Mouse (Mus musculus) neural tube, embryonic 10.5 days (tissue): ENCODE results near the gene Dact1.
A peak's percentile ranks its signal among the peaks of the same experiment; 100 is the strongest.

ENCODE experiments used
- DNase-seq: peaks from one replicate; pipeline ENCODE4 v3.0.0-alpha.2; 2017; ENCODE audit warnings: low spot score; ENCODE audit errors: extremely low spot score

The Dact1 gene

GRCm38 (mm10) chr12:71309581-71310067, at the start of gene Dact1:
Gene Dact1 (plus strand): TSS chr12:71309884.
- DNase-seq = peak; percentile 84

- no peak for DNase-seq
Observed at GRCm38 (mm10) chr12:71264211-71264610, 45.5 kb upstream of the Dact1 start.

DNA sequence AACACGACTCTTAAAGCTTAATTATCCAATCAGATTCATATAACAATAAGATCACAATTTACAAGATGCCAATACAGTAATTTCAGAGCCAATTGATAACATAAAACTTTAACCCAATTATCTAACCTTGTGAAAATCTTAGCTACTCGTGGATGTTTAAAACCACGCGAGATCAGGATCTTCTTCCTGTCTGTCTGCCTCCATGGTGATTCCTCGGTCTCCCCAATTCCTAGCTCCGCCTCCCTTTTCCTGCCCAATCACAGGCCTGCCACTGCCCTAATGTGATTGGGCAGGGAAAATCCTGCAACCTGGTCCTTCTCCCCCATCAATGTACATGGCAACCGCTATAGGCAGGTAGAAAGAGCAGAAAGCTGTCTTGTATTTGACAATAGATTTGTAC, 40.3 kb upstream of the Dact1 start:
- DNase-seq = no peak

DNA sequence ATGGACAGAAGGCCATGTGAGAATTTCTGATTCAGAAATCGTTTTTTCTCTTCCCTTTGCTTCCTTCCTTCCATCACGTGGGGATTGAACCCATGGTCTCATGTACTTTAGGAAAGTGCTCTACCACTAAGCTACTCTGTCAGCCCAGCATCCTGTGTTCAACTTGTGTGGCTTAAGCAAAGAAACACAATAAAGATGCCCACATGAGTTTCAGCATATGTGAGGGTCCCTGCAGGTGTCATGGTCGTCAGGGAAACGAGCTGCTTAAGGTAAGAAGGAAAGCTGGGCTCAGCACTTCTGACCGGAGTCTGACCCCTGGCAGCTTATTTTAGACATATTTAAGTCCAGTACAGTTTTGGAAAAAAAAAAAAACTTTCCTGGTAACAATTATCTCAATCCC, 38.6 kb upstream of the Dact1 start:
- no peak for DNase-seq

DNA sequence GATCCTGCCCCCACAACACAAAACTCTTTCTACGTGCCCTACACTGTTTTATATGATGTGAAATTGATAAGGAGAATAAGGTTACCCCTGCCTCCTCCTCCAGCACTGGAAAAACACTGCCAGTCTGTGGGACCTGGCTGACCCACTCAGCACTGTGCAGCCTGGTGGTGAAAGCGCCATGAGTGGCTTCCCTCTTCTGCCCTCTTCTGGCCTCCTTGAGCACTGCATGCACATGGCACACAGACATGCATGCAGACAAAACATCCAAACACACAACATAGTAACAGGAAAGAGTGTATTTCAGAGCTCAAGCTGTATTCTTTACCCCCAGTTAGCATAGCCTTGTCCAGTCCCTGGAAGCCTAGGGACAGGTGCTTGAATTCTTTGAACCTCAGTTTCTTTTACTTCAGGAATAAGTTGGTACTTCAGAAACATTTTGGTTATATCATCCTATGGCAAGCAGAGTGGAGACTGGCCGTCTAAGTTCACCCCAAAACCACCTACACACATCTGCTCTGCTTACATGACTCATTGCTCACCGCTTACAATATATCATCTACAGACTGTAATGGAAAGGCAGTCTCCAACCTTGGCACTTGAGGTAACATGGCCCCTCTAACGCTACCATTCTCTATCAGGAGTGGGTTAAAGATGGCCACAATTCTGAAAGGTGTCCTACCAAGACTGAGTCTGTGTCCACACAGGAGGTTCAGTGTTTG, 35.0 kb upstream of the Dact1 start:
- DNase-seq = no peak

DNA sequence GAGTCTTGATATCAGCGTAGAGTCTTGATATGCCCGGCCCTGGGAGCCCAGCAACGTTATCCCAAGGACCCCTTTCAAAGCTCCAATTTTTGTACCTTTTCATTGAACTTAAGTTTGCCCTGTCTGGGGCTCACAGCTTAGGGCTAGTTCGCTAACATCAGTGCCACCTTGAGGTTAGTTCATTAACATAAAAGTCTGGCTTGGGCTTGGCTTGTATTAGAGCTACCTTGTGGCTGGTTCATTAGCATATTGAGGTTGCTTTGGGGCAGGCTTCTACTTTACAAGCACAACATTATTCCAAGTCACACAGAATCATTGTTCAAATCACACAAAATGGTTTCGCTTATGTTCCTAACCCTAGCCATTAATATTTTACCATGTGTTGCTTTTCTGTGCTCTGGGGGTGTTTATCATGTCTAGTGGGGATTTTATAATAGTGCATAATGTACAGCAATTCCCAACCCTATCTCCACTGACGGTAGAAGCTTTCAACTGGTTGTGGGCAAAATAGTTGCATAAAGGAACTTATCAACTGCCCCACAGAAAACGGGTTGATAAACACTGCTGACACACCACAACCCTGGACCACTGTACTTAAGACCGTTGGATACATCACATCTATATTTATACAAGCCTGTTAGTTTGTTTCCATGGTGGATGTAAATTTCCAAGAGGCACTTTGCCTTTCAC, 33.6 kb upstream of the Dact1 start:
- no peak for DNase-seq

- no peak for DNase-seq
Observed at GRCm38 (mm10) chr12:71279521-71280262, 30.0 kb upstream of the Dact1 start.

DNA sequence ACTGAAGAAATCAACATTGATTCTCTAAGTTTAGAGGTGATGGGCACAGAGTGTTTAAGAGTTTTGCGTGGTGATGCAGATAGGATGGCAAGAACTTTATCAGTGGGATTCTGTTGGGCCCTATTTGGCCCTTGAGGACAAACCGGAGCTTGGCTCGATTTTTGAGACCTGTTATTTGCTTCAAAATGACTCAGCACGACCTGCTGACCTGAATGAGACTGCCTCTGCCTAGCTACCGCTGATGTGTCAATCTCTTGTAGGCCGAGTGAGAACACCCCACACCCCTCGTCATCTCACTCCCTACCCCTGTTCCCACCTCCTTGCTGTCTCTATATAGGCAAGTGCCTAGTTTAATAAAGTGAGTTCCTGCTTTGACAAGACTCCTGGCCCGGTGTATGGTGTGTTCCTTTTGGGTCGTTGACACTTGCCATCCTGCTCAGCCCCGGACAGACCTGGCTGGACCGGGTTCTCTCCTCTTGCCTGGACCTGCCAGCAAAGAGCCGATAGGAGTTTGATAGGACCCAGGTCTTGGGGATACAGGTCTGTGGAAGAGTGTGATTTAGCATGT, 28.4 kb upstream of the Dact1 start:
- DNase-seq = no peak

DNA sequence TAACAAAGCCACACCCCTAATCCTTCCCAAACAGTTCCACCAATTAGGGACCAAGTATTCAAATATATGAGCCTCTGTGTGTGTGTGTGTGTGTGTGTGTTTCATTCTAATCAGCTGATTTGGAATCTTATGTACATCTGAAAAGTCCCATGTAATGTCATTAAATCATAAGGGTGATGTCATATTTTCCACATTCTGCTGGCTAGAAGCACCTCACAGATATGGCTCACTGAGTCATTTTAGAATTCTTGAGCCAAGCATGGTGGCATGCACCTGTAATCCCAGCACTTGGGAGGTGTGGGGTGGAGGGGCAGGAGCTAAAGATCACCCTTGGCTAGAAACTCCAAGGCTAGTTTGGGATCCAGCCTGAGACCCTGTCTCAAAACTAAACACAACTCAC, 24.3 kb upstream of the Dact1 start:
- DNase-seq = no peak

- no peak for DNase-seq
Observed at GRCm38 (mm10) chr12:71290460-71290859, 19.2 kb upstream of the Dact1 start.

DNA sequence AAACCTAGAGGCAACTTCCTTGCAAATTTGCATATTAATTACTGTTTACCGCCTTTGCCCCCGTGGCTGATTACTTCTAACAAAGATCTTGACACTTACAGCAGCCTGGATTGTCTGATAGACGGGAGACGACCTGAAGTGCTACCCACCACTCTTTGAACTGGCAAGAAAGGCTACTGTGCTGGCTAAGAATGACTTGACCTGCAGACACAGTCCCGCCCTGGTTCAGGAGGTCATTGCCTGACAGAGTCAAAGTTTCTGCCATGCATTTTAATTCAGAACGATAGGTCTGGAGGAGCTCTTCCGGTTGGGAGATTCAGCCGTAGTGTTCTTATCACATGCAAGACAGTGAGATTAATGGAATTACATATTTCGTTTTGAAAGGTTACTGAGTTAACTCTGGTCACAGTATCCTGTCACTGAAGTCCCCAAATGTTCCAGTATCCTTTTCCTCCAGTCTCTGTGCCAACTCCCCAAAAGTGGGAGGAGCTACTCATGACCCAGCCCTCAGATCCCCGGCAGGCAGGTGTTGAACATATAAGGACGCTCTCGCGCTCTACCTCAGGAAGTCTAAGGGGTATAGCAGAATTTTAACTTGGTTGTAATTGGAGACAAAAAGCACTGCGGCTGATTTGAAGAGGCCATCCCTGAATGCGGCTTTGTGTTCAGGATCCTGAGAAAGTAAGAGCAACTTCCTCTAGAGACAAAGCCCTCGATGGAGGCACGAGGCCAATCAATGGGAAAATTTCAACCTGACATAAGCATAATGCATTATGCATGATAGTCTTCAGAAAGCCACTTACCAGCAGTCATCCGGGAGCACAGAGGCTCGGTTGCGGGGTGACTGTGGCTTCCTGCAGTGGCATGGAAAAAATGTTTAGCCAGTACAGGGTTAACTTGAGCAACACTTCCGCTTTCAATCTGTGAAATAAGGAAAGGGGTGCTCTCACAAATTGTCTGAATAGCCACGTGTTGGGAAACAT, 15.4 kb upstream of the Dact1 start:
- no peak for DNase-seq

DNA sequence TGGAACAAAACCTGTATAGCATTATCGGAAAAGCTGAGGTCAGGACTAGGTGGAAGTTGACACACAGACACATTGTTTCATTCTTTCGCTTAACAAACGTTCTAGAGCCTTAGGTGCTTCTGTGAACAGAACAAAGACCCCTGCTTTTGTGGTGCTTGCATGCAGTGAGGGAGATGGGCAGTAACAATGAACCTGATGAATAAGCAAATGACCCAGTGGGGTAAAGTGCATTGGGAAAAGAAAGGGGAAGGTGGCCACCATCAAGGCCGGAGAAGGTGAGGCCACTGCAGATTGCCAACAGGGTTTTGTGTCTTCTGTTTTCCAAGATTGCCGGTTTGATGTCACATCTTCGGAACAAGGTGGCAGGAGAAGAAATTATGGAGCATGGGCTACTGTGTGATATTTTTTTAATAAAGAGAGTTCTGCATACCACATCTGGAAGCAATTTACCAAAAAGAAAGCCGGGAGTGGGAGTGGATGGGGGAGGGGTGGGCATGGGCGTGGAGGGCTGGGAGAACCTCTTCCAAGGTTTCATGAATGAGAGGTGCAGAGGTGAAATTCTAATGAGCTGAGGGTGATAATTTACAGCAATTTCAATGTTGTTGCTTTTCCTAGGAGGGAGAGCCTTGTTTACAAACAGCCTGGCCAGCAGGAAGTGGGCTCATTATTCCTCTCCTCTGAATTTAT, 12.7 kb upstream of the Dact1 start:
- no peak for DNase-seq

- DNase-seq = peak; percentile 73
Observed at GRCm38 (mm10) chr12:71310068-71310931, 616 bp downstream of the Dact1 start.

DNA sequence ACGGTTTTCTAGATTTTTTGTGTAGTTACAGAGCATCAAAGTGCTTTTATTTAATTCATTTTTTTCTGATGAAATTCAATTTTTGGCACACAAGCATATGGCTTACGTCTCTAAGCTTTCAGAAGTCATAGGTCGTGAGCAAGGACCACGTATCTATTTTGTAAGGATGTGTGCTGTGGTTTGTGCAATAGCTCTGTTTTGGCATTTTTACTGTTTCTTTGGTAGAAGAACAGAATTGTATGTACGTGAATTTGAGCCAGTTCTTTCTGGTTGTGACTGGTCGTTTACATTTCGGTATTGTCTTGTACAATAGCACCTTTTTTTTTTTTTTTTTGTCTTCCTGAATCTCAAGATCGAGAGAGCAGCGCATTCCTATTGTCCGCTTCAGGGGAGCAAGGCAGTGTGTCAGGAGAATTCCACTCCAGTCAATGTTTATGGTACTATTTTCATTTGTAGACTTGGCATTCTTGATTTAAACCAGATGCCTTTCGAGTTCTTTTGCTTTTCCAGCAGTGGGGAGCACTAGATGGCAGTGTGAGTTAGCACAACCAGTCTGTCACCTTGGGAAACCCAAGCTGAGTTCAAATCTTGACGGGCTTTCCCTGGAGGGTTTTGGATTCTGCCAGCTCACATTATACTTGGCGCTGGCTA, 1.7 kb downstream of the Dact1 start:
- peak; percentile 49 for DNase-seq

- DNase-seq = no peak
Observed at GRCm38 (mm10) chr12:71318239-71318638, 8.6 kb downstream of the Dact1 start.

DNA sequence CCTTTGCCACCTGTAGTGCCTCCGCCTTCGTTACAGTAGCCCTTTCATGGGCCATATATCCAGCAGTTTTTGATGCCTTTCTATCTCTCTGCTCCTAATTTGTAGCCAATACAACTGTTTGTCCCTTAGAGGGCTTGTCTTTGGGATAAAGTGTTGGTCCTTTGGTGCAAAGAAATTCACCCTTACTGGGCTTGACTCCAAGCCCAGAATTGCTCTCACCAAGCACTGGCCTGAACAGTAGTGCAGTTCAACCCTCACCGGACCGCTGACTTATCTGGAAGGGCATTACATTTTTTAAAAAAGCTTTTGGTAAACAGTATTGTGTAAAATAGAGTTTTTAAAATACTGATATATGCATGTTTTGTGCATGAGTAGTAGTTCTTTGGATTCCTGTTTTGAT, 9.9 kb downstream of the Dact1 start:
- no peak for DNase-seq

DNA sequence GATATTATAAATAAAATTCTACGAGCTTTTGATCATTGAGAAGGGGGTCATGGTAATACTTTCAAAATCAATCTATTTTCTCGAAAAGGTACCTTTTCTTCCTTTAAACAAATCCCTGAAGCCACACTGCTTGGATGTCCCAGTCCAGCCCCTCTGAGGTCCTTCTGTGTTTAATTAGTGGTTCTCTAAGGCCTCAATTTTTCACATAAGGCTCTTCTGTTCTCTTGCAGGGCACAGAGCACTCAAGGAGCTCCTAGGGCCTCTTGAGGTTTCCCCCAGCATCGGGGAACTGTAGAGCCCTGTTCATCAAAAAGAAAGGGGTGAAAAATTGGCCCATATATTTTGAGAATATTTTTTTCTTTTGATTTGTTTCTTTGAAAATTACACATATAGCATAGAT, 23.0 kb downstream of the Dact1 start:
- DNase-seq = no peak

GRCm38 (mm10) chr12:71333561-71333960, 23.9 kb downstream of the Dact1 start:
- DNase-seq = no peak
